Mouse (Mus musculus) midbrain, postnatal 0 days (tissue): ENCODE data around the gene Zfp282. TPM values are rescaled to one million over a fixed set of nuclear protein-coding genes. Genes with fewer than 3 reads are reported as not detected.

Source experiments
- ATAC-seq: fragments of 200-750 bp; cut with Nextera tagmentation; 2 replicates; pipeline ENCODE4 v1.8.0; 2017; ENCODE audit warnings: moderate number of reproducible peaks, mild to moderate bottlenecking, moderate TSS enrichment, moderate library complexity; ENCODE audit not compliant: low FRiP score
- DNase-seq: peaks from one replicate; pipeline ENCODE4 v3.0.0-alpha.2; 2015; ENCODE audit warnings: low spot score
- H3K27ac ChIP-seq: fragments of 300-500 bp; sonication (generic); 2 replicates; pipeline ENCODE4 v1.5.1; 2014; ENCODE audit warnings: low read depth, mild to moderate bottlenecking, low read length, mixed read lengths
- H3K27me3 ChIP-seq: fragments of 300-500 bp; sonication (generic); 2 replicates; pipeline ENCODE4 v1.6.1; 2014; ENCODE audit warnings: low read length, control low read depth, mixed read lengths; ENCODE audit not compliant: insufficient read depth
- H3K36me3 ChIP-seq: fragments of 300-500 bp; sonication (generic); 2 replicates; pipeline ENCODE4 v1.6.1; 2014; ENCODE audit warnings: low read length, control low read depth, mixed read lengths; ENCODE audit not compliant: insufficient read depth
- H3K4me1 ChIP-seq: fragments of 300-500 bp; sonication (generic); 2 replicates; pipeline ENCODE4 v1.6.1; 2014; ENCODE audit warnings: mild to moderate bottlenecking, control low read depth, antibody characterized with exemption, low read length, mixed read lengths; ENCODE audit not compliant: insufficient read depth
- H3K4me2 ChIP-seq: fragments of 300-500 bp; sonication (generic); 2 replicates; pipeline ENCODE4 v1.6.1; 2014; ENCODE audit warnings: low read depth, mild to moderate bottlenecking, low read length, mixed read lengths; ENCODE audit not compliant: poor library complexity, severe bottlenecking
- H3K4me3 ChIP-seq: fragments of 300-500 bp; sonication (generic); 2 replicates; pipeline ENCODE4 v1.5.1; 2014; ENCODE audit warnings: low read depth, mild to moderate bottlenecking, low read length, moderate library complexity
- H3K9ac ChIP-seq: fragments of 300-500 bp; sonication (generic); replicated peaks from 2 replicates; pipeline ENCODE4 v1.6.1; 2014; ENCODE audit warnings: mild to moderate bottlenecking, low read length, moderate library complexity, mixed read lengths; ENCODE audit not compliant: poor library complexity, severe bottlenecking
- H3K9me3 ChIP-seq: fragments of 300-500 bp; sonication (generic); 2 replicates; pipeline ENCODE4 v1.6.1; 2016; ENCODE audit warnings: low read length, control low read depth
- CTCF ChIP-seq: IDR thresholded peaks from 2 replicates; pipeline ENCODE4 v1.5.1; 2016; ENCODE audit warnings: antibody characterized with exemption, mild to moderate bottlenecking
- WGBS: fragments of 180-500 bp; shearing (Covaris S2); extraction: QIAGEN DNeasy Blood & Tissue Kit; methylation state at CpG from one replicate; pipeline ENCODE4 v1.1.7; 2014; 5-methylcytosine and 5-hydroxymethylcytosine counted together
- polyA plus RNA-seq: library from polyadenylated mRNA; unstranded; fragments of >200 nt; fragmentation: Nextera tagmentation; extraction: Ambion mirVana; gene quantifications from 2 replicates; pipeline ENCODE4 v1.2.1, GENCODE M21; 2015
- total RNA-seq: library from RNA; depleted of rRNA; stranded (reverse); fragments of >200 nt; gene quantifications from 2 replicates; pipeline ENCODE4 v1.2.3, GENCODE M21; 2014

Gene Zfp282
- total and polyA plus RNA-seq, 2 experiments from 2014 or later: 17.2 to 42.9 TPM

DNA sequence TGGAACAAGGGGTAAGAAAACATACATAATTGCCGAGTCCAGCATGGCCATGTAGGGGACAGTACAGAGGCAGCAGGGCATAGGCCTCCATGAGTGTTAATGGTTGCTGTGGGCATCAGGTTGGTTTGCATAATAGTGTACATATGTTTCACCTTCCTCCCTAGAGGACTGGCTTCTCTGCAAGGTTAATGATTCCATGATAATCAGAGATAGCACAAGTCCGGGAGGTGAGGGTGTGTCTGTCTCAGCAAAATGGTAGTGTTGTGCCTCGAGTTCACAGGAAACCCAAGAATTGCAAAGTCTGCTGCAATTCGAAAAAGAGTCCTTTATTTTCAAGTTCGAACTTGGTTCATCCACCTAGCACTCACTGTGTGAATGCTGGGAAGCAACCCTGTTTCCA, 40.0 kb downstream of the Zfp282 start:
- ATAC-seq (no peak), DNase-seq (no peak)
- no peak overlapping the region for H3K4me3 ChIP-seq
- TF ChIP-seq CTCF: no peak
- 84% methylated on average over 5 of the region's 5 CpGs for WGBS
- H3K9ac ChIP-seq: no peak overlapping the region
- peaks cover 6% of the 10 kb centered on the region; the same call in 1 of the 2 replicates for H3K4me1 ChIP-seq
- no peaks in the 10 kb centered on the region for H3K27me3 ChIP-seq
- H3K4me2 ChIP-seq: no peak overlapping the region
- no peaks in the 10 kb centered on the region for H3K9me3 ChIP-seq
- H3K27ac ChIP-seq: no peak overlapping the region
- no peaks in the 10 kb centered on the region for H3K36me3 ChIP-seq

GRCm38 (mm10) chr6:47918768-47919274, 41.8 kb downstream of the Zfp282 start:
- H3K4me3 ChIP-seq: no peak overlapping the region
- H3K4me1 ChIP-seq: peaks cover 6% of the 10 kb centered on the region; the same call in 1 of the 2 replicates
- no peak for ATAC-seq
- no peaks in the 10 kb centered on the region for H3K9me3 ChIP-seq
- H3K27me3 ChIP-seq: no peaks in the 10 kb centered on the region
- no peaks in the 10 kb centered on the region for H3K36me3 ChIP-seq
- H3K9ac ChIP-seq: no peak overlapping the region
- WGBS: 84% methylated on average over 3 of the region's 3 CpGs
- no peak overlapping the region for H3K27ac ChIP-seq
- no peak for TF ChIP-seq CTCF
- no peak overlapping the region for H3K4me2 ChIP-seq
- DNase-seq: no peak

GRCm38 (mm10) chr6:47919646-47920446, 42.8 kb downstream of the Zfp282 start:
- 25% methylated on average over 11 of the region's 11 CpGs for WGBS
- TF ChIP-seq CTCF: no peak
- peak; percentile 13; the same call in 1 of the 2 replicates for ATAC-seq

DNA sequence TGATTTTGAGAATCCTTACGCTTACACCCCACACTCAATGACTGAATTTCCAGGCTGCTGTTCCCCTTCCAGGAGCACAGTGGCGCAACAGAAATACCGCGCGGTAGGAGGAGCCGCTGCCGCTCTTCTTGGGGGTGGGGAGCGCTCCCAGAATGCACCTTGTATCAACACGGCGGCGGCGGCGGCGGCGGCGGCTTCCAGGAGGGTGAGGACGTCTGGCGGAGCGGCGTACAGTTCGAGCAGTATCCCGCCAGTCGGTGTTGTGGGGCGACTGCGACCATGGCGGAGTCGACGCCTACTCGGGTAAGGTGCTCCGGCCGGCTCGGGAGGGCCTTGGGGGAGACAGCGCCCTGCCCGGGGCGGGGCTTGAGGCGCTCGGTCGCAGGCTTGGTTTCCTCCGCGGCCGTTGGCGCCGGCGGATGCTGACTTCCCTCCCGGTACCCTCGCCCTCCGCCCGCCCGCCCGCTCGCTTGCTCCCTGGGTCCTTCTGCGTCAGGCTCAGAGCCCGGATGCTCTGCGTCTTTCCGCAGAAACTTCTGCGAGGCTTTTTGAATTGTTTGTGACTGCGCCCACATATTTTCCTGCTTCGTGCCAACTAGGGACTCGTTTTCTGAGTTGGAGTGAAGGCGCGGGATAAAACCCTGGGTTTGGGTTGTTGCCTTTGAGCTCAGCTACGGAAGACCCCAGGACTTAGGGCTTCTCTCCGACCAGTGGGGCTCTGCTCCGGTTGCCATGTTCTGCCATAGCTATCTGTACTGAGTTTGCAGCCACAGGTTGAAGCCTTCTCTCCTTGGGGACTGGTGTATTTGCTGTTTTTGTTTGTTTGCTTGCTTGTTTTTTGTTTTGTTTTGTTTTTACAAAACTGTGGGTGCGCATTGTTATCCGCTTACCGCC, 43.7 kb downstream of the Zfp282 start, which contains the start of gene Zfp212:
Gene Zfp212, plus strand, starts transcription at position 30 of the 894 bp plus-strand sequence.
- peak; percentile 94 for ATAC-seq
- Histone ChIP-seq H3K4me1 (peaks cover 6% of the 10 kb centered on the region; the same call in 1 of the 2 replicates), H3K27ac (peak within 1 kb of the TSS; percentile 90), H3K9me3 (no peaks in the 10 kb centered on the region), H3K4me2 (peak within 1 kb of the TSS; percentile 71), H3K9ac (peak within 1 kb of the TSS; percentile 81), H3K4me3 (peak within 1 kb of the TSS; percentile 83), H3K36me3 (no peaks in the 10 kb centered on the region), H3K27me3 (no peaks in the 10 kb centered on the region)
- WGBS: 1% methylated on average over 67 of the region's 67 CpGs
- peak; percentile 81 for TF ChIP-seq CTCF
- peak; percentile 95 for DNase-seq

More at GRCm38 (mm10) chr6:47919646-47920446, 42.8 kb downstream of the Zfp282 start:
- H3K4me1 ChIP-seq: peaks cover 6% of the 10 kb centered on the region; the same call in 1 of the 2 replicates
- H3K9me3 ChIP-seq: no peaks in the 10 kb centered on the region
- peak overlapping the region; percentile 71 for H3K4me2 ChIP-seq
- peak overlapping the region; percentile 90 for H3K27ac ChIP-seq
- H3K4me3 ChIP-seq: peak overlapping the region; percentile 83
- no peak for DNase-seq
- H3K27me3 ChIP-seq: no peaks in the 10 kb centered on the region
- no peaks in the 10 kb centered on the region for H3K36me3 ChIP-seq
- H3K9ac ChIP-seq: peak overlapping the region; percentile 81; the same call in 1 of the 2 replicates

GRCm38 (mm10) chr6:47942461-47942860, 65.5 kb downstream of the Zfp282 start:
- Histone ChIP-seq H3K4me1 (0 out of 2 replicates have a peak, but pooled peaks cover 3% of the 10 kb centered on the region), H3K9me3 (no peaks in the 10 kb centered on the region), H3K4me3 (peak overlapping the region; percentile 35; the same call in 1 of the 2 replicates), H3K27me3 (no peaks in the 10 kb centered on the region), H3K4me2 (peak overlapping the region; percentile 60), H3K36me3 (no peaks in the 10 kb centered on the region), H3K27ac (no peak overlapping the region), H3K9ac (peak overlapping the region; percentile 64; the same call in 1 of the 2 replicates)
- no peak for ATAC-seq
- DNase-seq: no peak
- 50% methylated on average over 12 of the region's 12 CpGs for WGBS
- TF ChIP-seq CTCF: no peak
